Mouse (Mus musculus) lung, postnatal 0 days (tissue): ENCODE results near the gene Smu1.

ENCODE experiments used
- CTCF ChIP-seq: IDR thresholded peaks from 2 replicates; pipeline ENCODE4 v1.5.1; 2016; ENCODE audit warnings: antibody characterized with exemption, mild to moderate bottlenecking
- EP300 ChIP-seq: IDR thresholded peaks from 2 replicates; pipeline ENCODE4 v1.6.1; 2016; ENCODE audit warnings: antibody characterized with exemption, mild to moderate bottlenecking, control low read depth

DNA sequence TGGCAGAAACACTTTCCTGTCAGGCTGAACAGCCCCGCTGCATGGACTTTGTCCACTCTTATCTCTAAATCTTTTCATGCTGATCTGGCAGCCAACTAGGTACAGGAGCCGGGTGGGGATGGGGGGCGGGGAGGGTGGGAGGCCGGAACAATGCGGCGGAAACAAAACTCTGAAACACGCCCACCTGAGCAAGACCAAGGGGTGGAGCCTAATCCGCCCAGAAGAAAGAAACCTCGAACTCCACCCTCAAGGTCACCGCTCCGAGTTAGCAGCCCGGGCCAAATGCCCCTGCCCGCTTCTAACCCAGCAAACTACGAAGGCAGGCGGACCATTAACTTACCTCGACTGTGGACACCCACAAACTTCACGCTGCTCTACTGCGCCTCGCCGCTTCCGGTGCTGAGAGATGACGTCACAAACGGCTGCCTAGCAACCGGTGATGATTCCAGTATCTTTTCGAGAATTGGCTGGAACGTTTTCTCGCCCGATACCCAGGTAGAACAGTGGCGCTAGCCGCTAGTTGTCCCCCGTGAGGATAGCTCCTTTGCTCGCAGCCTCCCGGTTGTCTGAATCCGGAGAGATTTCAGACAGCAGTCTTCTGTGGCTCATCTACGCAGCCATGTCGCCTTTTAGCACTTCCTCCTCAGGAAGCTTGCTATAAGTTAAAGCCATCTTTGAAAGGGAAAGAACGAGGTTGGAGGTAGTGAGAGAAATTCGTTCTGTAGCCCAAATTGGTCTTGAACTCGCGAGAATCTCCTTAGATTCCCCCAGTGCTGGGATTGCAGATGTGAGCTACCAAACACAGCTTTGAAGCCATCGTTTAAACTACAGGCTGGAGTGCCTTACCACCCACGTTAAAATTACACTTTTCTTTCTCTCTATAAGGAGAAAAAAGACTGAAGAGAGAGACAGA, 54.7 kb downstream of the Smu1 start, which contains the start of gene Aptx:
- TF ChIP-seq CTCF = peak; percentile 41
- peak; percentile 40 for TF ChIP-seq EP300
